Mouse (Mus musculus) ES-E14 (cell line): Measurements from ENCODE around the gene Hist4h4.

Source experiments
- MAFK ChIP-seq: IDR thresholded peaks from 2 replicates; pipeline ENCODE4 v1.6.1; 2014; ENCODE audit warnings: mild to moderate bottlenecking, low read depth, low read length, inconsistent platforms; ENCODE audit not compliant: insufficient read depth
- ZC3H11A ChIP-seq: IDR thresholded peaks from 2 replicates; pipeline ENCODE4 v1.6.1; 2012; ENCODE audit warnings: low read depth, mild to moderate bottlenecking, inconsistent platforms, low read length, borderline replicate concordance
- ZNF384 ChIP-seq: IDR thresholded peaks from 2 replicates; pipeline ENCODE4 v1.6.1; 2012; ENCODE audit warnings: low read depth, low read length, inconsistent platforms

- no peak for TF ChIP-seq ZC3H11A
- TF ChIP-seq ZNF384: no peak
- TF ChIP-seq MAFK: no peak
Observed at GRCm38 (mm10) chr6:136852762-136853161, 48.5 kb upstream of the Hist4h4 start.
